Mouse (Mus musculus): ENCODE results near the gene Il6ra. TPM values are rescaled to one million over a fixed set of nuclear protein-coding genes. Genes with fewer than 3 reads are reported as not detected.

The Il6ra gene
- total RNA-seq, 2 experiments from 2014 or later: 5.9 to 6.1 TPM

- H3K4me3 ChIP-seq: no peak overlapping the region
- no peak for TF ChIP-seq CTCF (conservative IDR thresholded peaks at IDR 0.05)
- no peak for DNase-seq (ENCODE audit: low spot score in 2 of 2)
- H3K27ac ChIP-seq: no peak overlapping the region
These were observed 92.5 kb downstream of the Il6ra start for GRCm38 (mm10) chr3:89820311-89821095.

GRCm38 (mm10) chr3:89819897-89820296 is 93.1 kb downstream of the Il6ra start:
- no peak overlapping the region for H3K27ac ChIP-seq
- TF ChIP-seq CTCF (conservative IDR thresholded peaks at IDR 0.05): no peak
- DNase-seq (ENCODE audit: low spot score in 2 of 2): no peak
- no peak overlapping the region for H3K4me3 ChIP-seq

GRCm38 (mm10) chr3:89818605-89819004 is 94.4 kb downstream of the Il6ra start:
- TF ChIP-seq CTCF (conservative IDR thresholded peaks at IDR 0.05): no peak
- no peak for DNase-seq (ENCODE audit: low spot score in 2 of 2)
- Histone ChIP-seq H3K4me3 (no peak overlapping the region), H3K27ac (no peak overlapping the region)

GRCm38 (mm10) chr3:89817056-89817455 is 95.9 kb downstream of the Il6ra start:
- no peak for DNase-seq (ENCODE audit: low spot score in 2 of 2)
- peak; percentile 74 for TF ChIP-seq CTCF (conservative IDR thresholded peaks at IDR 0.05)
- no peak overlapping the region for H3K27ac ChIP-seq
- no peak overlapping the region for H3K4me3 ChIP-seq

Other genes starting within 250 kb of the Il6ra start
- gene Adar, start 198.2 kb downstream of the Il6ra start, total RNA-seq (2021): 100 to 1,000 TPM; 122 to 133 TPM
- gene Chrnb2, start 148.6 kb downstream of the Il6ra start, total RNA-seq (2021): 10 to 100 TPM; 29.6 to 30.9 TPM
- gene Ube2q1, start 139.6 kb downstream of the Il6ra start, total RNA-seq (2021): 10 to 100 TPM; 95.0 to 98.4 TPM
- 1 to 10 TPM; 2.8 to 3.1 TPM for gene She, start 81.8 kb downstream of the Il6ra start, total RNA-seq (2021)
- gene Atp8b2, start 50.3 kb upstream of the Il6ra start, total RNA-seq (2021): 10 to 100 TPM; 79.1 to 94.6 TPM
- gene Hax1, start 85.6 kb upstream of the Il6ra start, total RNA-seq (2021): 10 to 100 TPM; 89.8 to 91.8 TPM
- 100 to 1,000 TPM in 1 of 2 experiments, 10 to 100 TPM in 1; 89.6 to 101 TPM for gene 4933434E20Rik, start 138.4 kb upstream of the Il6ra start, total RNA-seq (2021)
- 100 to 1,000 TPM; 173 to 179 TPM for gene Ubap2l, start 139.4 kb upstream of the Il6ra start, total RNA-seq (2021)
- 100 to 1,000 TPM; 177 to 183 TPM for gene Tpm3, start 159.5 kb upstream of the Il6ra start, total RNA-seq (2021)
- gene Nup210l, start 190.9 kb upstream of the Il6ra start, total RNA-seq (2021): under 1 TPM; 0.25 to 0.33 TPM

All from layer of hippocampus, adult 2 months (tissue).